Mouse (Mus musculus) hindbrain, embryonic 12.5 days (tissue): ENCODE measurements around the gene Gm20388. TPM values are rescaled to one million over a fixed set of nuclear protein-coding genes. Genes with fewer than 3 reads are reported as not detected.
A peak's percentile ranks its signal among the peaks of the same experiment; 100 is the strongest.
"Not testable (repeated sequence)": the region's sequence is repeated elsewhere in the genome, so short reads cannot be mapped to it uniquely, and the experiment has no call there.

Experiments
- ATAC-seq: fragments of 200-750 bp; cut with Nextera tagmentation; 2 replicates; pipeline ENCODE4 v1.8.0; 2017; ENCODE audit warnings: moderate TSS enrichment; ENCODE audit not compliant: low FRiP score
- H3K27ac ChIP-seq: fragments of 300-500 bp; sonication (generic); 2 replicates; pipeline ENCODE4 v1.5.1; 2016; ENCODE audit warnings: mild to moderate bottlenecking
- H3K27me3 ChIP-seq: fragments of 300-500 bp; sonication (generic); 2 replicates; pipeline ENCODE4 v1.6.1; 2016; ENCODE audit warnings: mild to moderate bottlenecking
- H3K36me3 ChIP-seq: fragments of 300-500 bp; sonication (generic); 2 replicates; pipeline ENCODE4 v1.6.1; 2016; ENCODE audit warnings: mild to moderate bottlenecking
- H3K4me1 ChIP-seq: fragments of 300-500 bp; sonication (generic); 2 replicates; pipeline ENCODE4 v1.6.1; 2016
- H3K4me2 ChIP-seq: fragments of 300-500 bp; sonication (generic); replicated peaks from 2 replicates; pipeline ENCODE4 v1.6.1; 2016; ENCODE audit warnings: mild to moderate bottlenecking
- H3K4me3 ChIP-seq: fragments of 300-500 bp; sonication (generic); 2 replicates; pipeline ENCODE4 v1.5.1; 2016; ENCODE audit warnings: mild to moderate bottlenecking
- H3K9ac ChIP-seq: fragments of 300-500 bp; sonication (generic); 2 replicates; pipeline ENCODE4 v1.6.1; 2016; ENCODE audit warnings: mild to moderate bottlenecking, moderate library complexity
- H3K9me3 ChIP-seq: fragments of 300-500 bp; sonication (generic); replicated peaks from 2 replicates; pipeline ENCODE4 v1.6.1; 2016; ENCODE audit warnings: mild to moderate bottlenecking
- WGBS: fragments of 180-500 bp; shearing (Covaris S2); methylation state at CpG from one replicate; pipeline ENCODE4 v1.1.7; 2016; 5-methylcytosine and 5-hydroxymethylcytosine counted together
- polyA plus RNA-seq: library from polyadenylated mRNA; unstranded; fragments of >200 nt; fragmentation: Nextera tagmentation; extraction: Ambion mirVana; gene quantifications from 2 replicates; pipeline ENCODE4 v1.2.1, GENCODE M21; 2016

Gm20388 gene
- polyA plus RNA-seq, 1 experiment from 2014 or later, result not detected

- H3K27me3 ChIP-seq, result peaks cover 16% of the 10 kb centered on the region; the same call in 1 of the 2 replicates
- H3K4me2 ChIP-seq, result no peak overlapping the region
- WGBS, result 36% methylated on average over 7 of the region's 7 CpGs
- H3K9me3 ChIP-seq, result no peaks in the 10 kb centered on the region
- H3K4me1 ChIP-seq, result peaks cover 58% of the 10 kb centered on the region
- no peaks in the 10 kb centered on the region for H3K36me3 ChIP-seq
- no peak for ATAC-seq
- no peak overlapping the region for H3K4me3 ChIP-seq
- no peak overlapping the region for H3K9ac ChIP-seq
- H3K27ac ChIP-seq, result 0 out of 2 replicates have a peak overlapping the region, but pooled peaks have one; percentile 17
Observed at GRCm38 (mm10) chr8:120364093-120364725, 453.6 kb downstream of the Gm20388 start.

- H3K27me3 ChIP-seq, result peaks cover 16% of the 10 kb centered on the region; the same call in 1 of the 2 replicates
- no peak overlapping the region for H3K4me3 ChIP-seq
- no peak overlapping the region for H3K4me2 ChIP-seq
- WGBS, result 88% methylated on average over 6 of the region's 6 CpGs
- H3K27ac ChIP-seq, result no peak overlapping the region
- H3K36me3 ChIP-seq, result no peaks in the 10 kb centered on the region
- H3K4me1 ChIP-seq, result peaks cover 57% of the 10 kb centered on the region
- no peaks in the 10 kb centered on the region for H3K9me3 ChIP-seq
- ATAC-seq, result no peak
- H3K9ac ChIP-seq, result no peak overlapping the region
Observed at GRCm38 (mm10) chr8:120366840-120367239, 456.2 kb downstream of the Gm20388 start.

- H3K9ac ChIP-seq, H3K4me3 ChIP-seq, H3K9me3 ChIP-seq, H3K36me3 ChIP-seq, H3K4me2 ChIP-seq, ATAC-seq: not testable (repeated sequence)
- WGBS, result 65% methylated on average over 1 of the region's 1 CpGs
- peaks cover 16% of the 10 kb centered on the region; the same call in 1 of the 2 replicates for H3K27me3 ChIP-seq
- H3K27ac ChIP-seq, result peak overlapping the region; percentile 41; the same call in 1 of the 2 replicates
- H3K4me1 ChIP-seq, result peaks cover 66% of the 10 kb centered on the region
Observed at GRCm38 (mm10) chr8:120368191-120368590, 457.6 kb downstream of the Gm20388 start.

DNA sequence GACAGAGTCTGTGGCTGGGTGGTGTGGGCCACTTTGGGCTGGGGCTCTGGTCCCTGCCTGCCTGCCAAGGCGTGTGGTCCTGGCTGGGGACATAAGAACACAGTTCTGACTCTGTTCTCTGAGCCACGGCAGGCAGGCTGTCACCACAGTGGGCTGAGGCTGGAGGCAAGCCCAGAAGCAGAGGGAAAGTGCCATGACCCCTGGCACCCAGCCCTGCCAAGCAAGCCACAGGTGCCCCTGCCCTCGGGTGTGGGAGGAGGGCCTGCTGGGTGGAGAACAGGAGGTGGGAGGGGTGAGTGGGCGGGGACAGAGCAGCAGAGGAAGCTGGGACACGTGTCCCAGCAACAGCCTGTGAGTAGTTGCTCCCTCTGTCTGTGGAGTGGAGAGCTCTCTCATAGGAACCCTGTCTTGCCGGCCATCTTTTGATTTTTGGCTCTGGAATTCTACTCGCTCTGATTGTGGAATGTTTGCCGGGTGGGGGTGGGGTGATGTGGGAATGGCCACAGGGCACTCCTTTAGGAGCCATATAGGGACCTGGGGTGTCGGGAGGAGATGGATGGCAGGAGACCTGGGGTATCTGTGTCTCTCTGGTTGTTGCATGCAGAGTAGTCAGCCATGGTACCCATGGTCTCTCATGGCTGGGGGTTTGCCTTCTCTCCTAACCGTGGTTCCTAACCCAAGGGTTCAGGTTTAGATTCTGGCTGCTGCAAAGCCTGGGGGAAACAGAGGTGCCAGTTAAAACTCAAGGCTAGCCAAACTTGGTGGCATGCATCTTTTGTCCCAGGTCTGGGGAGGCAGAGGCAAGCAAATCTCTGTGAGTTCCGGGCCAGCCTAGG, 458.4 kb downstream of the Gm20388 start:
- peaks cover 71% of the 10 kb centered on the region for H3K4me1 ChIP-seq
- H3K4me2 ChIP-seq, result no peak overlapping the region
- H3K27ac ChIP-seq, result peak overlapping the region; percentile 41; the same call in 1 of the 2 replicates
- H3K9me3 ChIP-seq, result no peaks in the 10 kb centered on the region
- ATAC-seq, result peak; percentile 57
- no peak overlapping the region for H3K4me3 ChIP-seq
- H3K9ac ChIP-seq, result no peak overlapping the region
- peaks cover 16% of the 10 kb centered on the region; the same call in 1 of the 2 replicates for H3K27me3 ChIP-seq
- H3K36me3 ChIP-seq, result no peaks in the 10 kb centered on the region
- WGBS, result 28% methylated on average over 11 of the region's 11 CpGs

DNA sequence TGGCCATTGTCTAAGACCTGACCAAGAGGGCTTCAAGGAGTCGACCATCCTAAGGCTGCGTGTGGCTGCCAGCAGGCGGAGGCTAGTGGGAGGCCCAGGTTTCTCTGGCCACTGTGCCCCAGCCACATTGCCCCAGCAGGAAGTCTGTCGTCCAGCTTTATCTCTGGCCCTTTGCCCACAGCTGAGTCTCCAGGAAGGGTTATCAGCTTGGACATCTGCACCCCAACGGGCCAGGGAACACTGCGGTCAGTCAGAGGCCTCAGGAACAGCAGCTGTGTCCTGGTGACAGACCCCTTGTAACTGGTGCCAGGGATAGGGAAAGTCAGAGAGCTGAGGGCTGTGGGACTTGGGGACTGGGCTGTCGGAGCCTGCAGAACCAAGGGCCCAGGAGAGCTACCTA, 459.3 kb downstream of the Gm20388 start:
- no peak for ATAC-seq
- peak overlapping the region; percentile 17; the same call in 1 of the 2 replicates for H3K27ac ChIP-seq
- WGBS, result 59% methylated on average over 7 of the region's 7 CpGs
- no peaks in the 10 kb centered on the region for H3K36me3 ChIP-seq
- H3K9ac ChIP-seq, result 0 out of 2 replicates have a peak overlapping the region, but pooled peaks have one; percentile 18
- H3K9me3 ChIP-seq, result no peaks in the 10 kb centered on the region
- no peak overlapping the region for H3K4me2 ChIP-seq
- peaks cover 16% of the 10 kb centered on the region; the same call in 1 of the 2 replicates for H3K27me3 ChIP-seq
- H3K4me1 ChIP-seq, result peaks cover 72% of the 10 kb centered on the region
- no peak overlapping the region for H3K4me3 ChIP-seq

- Histone ChIP-seq H3K4me2 (no peak overlapping the region), H3K9ac (no peak overlapping the region), H3K27ac (no peak overlapping the region; the same call in 1 of the 2 replicates), H3K36me3 (no peaks in the 10 kb centered on the region), H3K27me3 (peaks cover 12% of the 10 kb centered on the region; the same call in 1 of the 2 replicates), H3K4me3 (no peak overlapping the region), H3K4me1 (peaks cover 72% of the 10 kb centered on the region), H3K9me3 (no peaks in the 10 kb centered on the region)
- 68% methylated on average over 4 of the region's 4 CpGs for WGBS
- no peak for ATAC-seq
Observed at GRCm38 (mm10) chr8:120370461-120370860, 459.8 kb downstream of the Gm20388 start.

DNA sequence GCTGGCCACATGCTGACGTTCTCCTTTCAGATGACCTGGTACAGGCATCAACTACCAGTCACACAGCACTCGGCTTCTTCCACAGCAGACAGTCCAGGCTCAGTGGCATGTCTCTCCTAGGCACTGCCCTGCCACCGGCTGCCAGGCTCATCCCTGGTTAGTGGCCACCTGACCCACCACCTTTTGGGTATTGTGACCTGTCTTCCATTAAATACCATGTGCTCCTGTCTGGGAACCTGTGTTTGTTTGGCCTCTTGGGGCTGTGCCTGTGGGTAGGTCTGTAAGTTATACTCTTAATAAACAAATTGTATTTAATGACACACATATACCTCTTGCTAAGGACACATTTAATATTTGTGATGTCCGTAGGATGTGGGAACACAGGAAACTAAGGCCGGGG, 460.5 kb downstream of the Gm20388 start:
- H3K4me2 ChIP-seq, result no peak overlapping the region
- 78% methylated on average over 5 of the region's 5 CpGs for WGBS
- no peak for ATAC-seq
- no peaks in the 10 kb centered on the region for H3K36me3 ChIP-seq
- no peak overlapping the region for H3K27ac ChIP-seq
- H3K9me3 ChIP-seq, result no peaks in the 10 kb centered on the region
- H3K4me3 ChIP-seq, result no peak overlapping the region
- H3K4me1 ChIP-seq, result peaks cover 76% of the 10 kb centered on the region
- H3K27me3 ChIP-seq, result peaks cover 10% of the 10 kb centered on the region; the same call in 1 of the 2 replicates
- no peak overlapping the region for H3K9ac ChIP-seq

DNA sequence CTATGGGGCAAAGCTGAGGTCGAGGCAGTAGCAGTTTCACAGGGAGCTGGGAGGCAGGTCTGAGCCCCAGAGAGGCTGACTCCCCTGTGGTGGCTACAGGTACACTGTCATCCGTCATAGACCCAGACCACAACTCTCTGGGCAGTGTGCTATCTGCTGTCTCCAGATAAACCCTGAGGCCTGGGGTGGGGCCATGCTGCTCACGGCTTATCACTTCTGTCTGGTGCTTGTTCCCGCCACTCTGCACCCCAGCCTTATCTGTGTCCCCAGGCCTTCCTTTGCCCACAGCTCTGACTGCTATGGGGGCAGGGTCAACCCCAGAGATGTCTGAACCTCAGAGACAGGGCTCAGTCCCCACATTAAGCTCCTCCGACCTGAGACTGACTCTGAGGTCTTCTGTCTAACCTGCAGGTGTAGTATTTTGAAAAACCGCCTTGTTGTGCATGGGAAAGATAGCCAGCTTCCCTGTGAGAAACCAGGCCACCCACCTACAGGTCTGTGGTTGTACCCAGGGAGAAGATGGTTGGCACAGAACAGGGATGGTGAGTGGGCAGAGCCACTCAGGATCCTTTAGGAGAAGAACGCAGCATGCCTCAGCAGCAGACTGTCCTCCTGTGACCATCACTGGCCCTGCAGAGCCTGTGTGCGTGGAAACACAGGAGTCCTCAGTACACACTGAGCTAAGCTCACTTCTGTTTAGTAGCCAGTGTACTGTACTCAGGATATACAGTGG, 461.2 kb downstream of the Gm20388 start:
- Histone ChIP-seq H3K4me1 (peaks cover 81% of the 10 kb centered on the region), H3K9ac (no peak overlapping the region), H3K4me3 (no peak overlapping the region), H3K36me3 (no peaks in the 10 kb centered on the region), H3K9me3 (no peaks in the 10 kb centered on the region), H3K27me3 (peaks cover 2% of the 10 kb centered on the region; the same call in 1 of the 2 replicates), H3K4me2 (no peak overlapping the region), H3K27ac (peak overlapping the region; percentile 40; the same call in 1 of the 2 replicates)
- ATAC-seq, result no peak
- WGBS, result 68% methylated on average over 8 of the region's 8 CpGs

- 92% methylated on average over 6 of the region's 6 CpGs for WGBS
- ATAC-seq, result no peak
- Histone ChIP-seq H3K27ac (no peak overlapping the region), H3K9me3 (no peaks in the 10 kb centered on the region), H3K9ac (no peak overlapping the region; the same call in 1 of the 2 replicates), H3K4me2 (no peak overlapping the region), H3K4me3 (no peak overlapping the region), H3K4me1 (peaks cover 81% of the 10 kb centered on the region), H3K36me3 (no peaks in the 10 kb centered on the region), H3K27me3 (no peaks in the 10 kb centered on the region)
Observed at GRCm38 (mm10) chr8:120372684-120373083, 462.0 kb downstream of the Gm20388 start.

DNA sequence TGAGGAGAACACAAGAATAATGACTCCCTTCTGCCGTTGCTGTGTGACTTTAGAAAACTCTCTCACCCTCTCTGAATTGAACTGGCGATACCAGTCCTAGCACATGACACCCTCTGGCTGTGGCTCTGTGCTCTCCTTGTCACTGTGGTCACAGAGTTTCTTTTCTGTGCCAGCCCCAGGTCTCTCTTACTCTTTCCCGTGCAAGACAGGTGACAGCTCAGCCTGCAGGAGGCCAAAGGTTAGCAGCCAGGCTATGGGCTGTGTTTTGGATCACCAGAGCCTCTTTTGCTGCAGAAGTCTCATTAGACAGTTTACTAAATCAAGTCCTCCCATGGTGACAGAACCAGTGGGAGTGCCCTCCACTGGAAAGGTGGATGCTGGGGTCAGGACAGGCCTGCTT, 463.0 kb downstream of the Gm20388 start:
- 67% methylated on average over 3 of the region's 3 CpGs for WGBS
- Histone ChIP-seq H3K27ac (peak overlapping the region; percentile 84), H3K4me3 (no peak overlapping the region), H3K27me3 (no peaks in the 10 kb centered on the region), H3K36me3 (no peaks in the 10 kb centered on the region), H3K9me3 (no peaks in the 10 kb centered on the region), H3K9ac (no peak overlapping the region), H3K4me1 (peaks cover 85% of the 10 kb centered on the region), H3K4me2 (no peak overlapping the region)
- no peak for ATAC-seq

DNA sequence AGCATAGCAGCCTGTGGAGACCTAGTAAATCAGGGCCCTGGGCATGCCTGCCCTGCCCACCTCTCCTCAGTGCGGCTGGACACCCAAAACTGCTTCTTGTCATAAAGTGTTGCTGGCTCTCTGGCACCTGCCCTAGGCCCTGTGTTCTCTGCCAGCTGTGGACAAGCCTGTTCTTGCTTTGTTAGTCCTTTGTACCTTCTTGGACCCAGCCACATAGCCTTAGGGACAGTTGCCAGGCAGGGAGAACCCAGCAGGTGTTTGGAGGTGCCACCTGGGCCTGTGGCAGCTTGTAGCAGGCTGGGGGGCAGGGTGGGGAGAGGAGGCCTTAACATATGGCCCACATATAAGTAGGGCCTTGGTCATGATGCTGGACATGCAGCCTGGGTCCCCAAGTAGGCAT, 463.4 kb downstream of the Gm20388 start:
- Histone ChIP-seq H3K9me3 (no peaks in the 10 kb centered on the region), H3K4me1 (peaks cover 85% of the 10 kb centered on the region), H3K4me2 (no peak overlapping the region), H3K27me3 (no peaks in the 10 kb centered on the region), H3K27ac (peak overlapping the region; percentile 84), H3K36me3 (no peaks in the 10 kb centered on the region), H3K9ac (peak overlapping the region; percentile 49), H3K4me3 (no peak overlapping the region)
- 77% methylated on average over 1 of the region's 1 CpGs for WGBS
- ATAC-seq, result no peak

DNA sequence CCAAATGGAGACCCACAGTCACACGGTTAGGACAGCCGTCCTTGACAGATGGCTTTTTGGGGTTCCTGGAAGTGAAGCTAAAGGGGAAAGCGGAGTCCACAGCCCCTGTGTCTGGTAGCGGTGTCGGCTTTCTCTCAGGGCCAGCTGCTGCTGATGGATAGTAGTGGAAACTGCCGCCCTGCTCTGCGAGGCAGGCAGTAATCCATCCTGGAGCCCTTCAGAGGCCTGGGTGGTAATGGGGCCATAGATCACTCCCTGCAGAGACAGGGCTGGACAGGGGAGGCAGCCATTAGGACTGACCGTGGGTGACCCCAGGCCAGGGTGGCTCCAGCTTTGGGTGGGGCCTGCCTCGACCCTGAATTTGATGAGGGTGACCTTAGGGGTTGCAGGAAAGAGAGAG, 463.9 kb downstream of the Gm20388 start:
- H3K9ac ChIP-seq, result peak overlapping the region; percentile 49
- ATAC-seq, result peak; percentile 19

More for the DNA sequence above, 463.9 kb downstream of the Gm20388 start:
- Histone ChIP-seq H3K27ac (peak overlapping the region; percentile 84), H3K9me3 (no peaks in the 10 kb centered on the region), H3K36me3 (no peaks in the 10 kb centered on the region), H3K4me2 (no peak overlapping the region), H3K4me3 (no peak overlapping the region), H3K27me3 (no peaks in the 10 kb centered on the region), H3K4me1 (peaks cover 85% of the 10 kb centered on the region)
- 23% methylated on average over 9 of the region's 9 CpGs for WGBS
